17 mouse cellular contexts compared by ENCODE assay signal in genomic region chr1:132287445-132287844, GRCm38 (mm10). TPM values are rescaled to one million over a fixed set of nuclear protein-coding genes. Genes with fewer than 3 reads are reported as not detected.
A peak's percentile ranks its signal among the peaks of the same experiment; 100 is the strongest.
DNase-seq lines count a peak whose midpoint lies in the region; ATAC-seq and TF ChIP-seq lines count a peak whose summit lies in the region.
"Had no signal": no experiment of that assay in that cellular context is flagged by ENCODE, and none has a peak within 500 bp of the region (broad histone marks: within the 10 kb centered on the region; RNA-seq: fewer than 3 reads in every experiment).

No protein-coding gene starts in this region.

- WGBS in forebrain, embryonic 12.5 days = 81% methylated on average over 2 of the region's 2 CpGs
- 69% methylated on average over 2 of the region's 2 CpGs for WGBS in forebrain, embryonic 11.5 days

- peaks cover 18% of the 10 kb centered on the region for H3K27me3 ChIP-seq in forebrain, embryonic 12.5 days
- H3K27me3 ChIP-seq in forebrain, embryonic 11.5 days (ENCODE audit: control insufficient read depth, insufficient read depth, low read length) = no peaks in the 10 kb centered on the region
- H3K27me3 ChIP-seq in E14TG2a.4 (ENCODE audit: insufficient read depth, low read length) = no peaks in the 10 kb centered on the region
- H3K27me3 ChIP-seq: neural tube, embryonic 13.5 days had no signal

- no peak for DNase-seq in forebrain, embryonic 11.5 days (ENCODE audit: low spot score)
- peak; percentile 35 for DNase-seq in heart, postnatal 4 days
- DNase-seq in heart, adult 18-20 months = no peak
- peak; percentile 82 for DNase-seq in adrenal gland, postnatal 14 days
- DNase-seq in embryo, embryonic 11 days = no peak
- no peak for DNase-seq in natural killer cell, adult 2 months (ENCODE audit: low spot score in 2 of 2)
- DNase-seq: kidney, postnatal 25 days had no signal

- H3K27ac ChIP-seq in forebrain, embryonic 12.5 days = peak overlapping the region; percentile 13; the same call in 1 of the 2 replicates
- H3K27ac ChIP-seq in forebrain, embryonic 11.5 days (ENCODE audit: low read depth, low read length) = no peak overlapping the region
- H3K27ac ChIP-seq: embryonic facial prominence, embryonic 12.5 days; limb, embryonic 13.5 days; neural tube, embryonic 13.5 days had no signal

- ATAC-seq in forebrain, embryonic 12.5 days (ENCODE audit: low FRiP score) = no peak
- ATAC-seq in forebrain, embryonic 11.5 days (replicated peaks; ENCODE audit: low FRiP score) = no peak

- H3K9ac ChIP-seq in forebrain, embryonic 12.5 days = no peak overlapping the region
- no peak overlapping the region for H3K9ac ChIP-seq in forebrain, embryonic 11.5 days (ENCODE audit: low read length)
- H3K9ac ChIP-seq: embryonic facial prominence, embryonic 12.5 days; limb, embryonic 13.5 days; lung, embryonic 14.5 days; neural tube, embryonic 13.5 days had no signal

- peaks cover 70% of the 10 kb centered on the region for H3K4me1 ChIP-seq in forebrain, embryonic 12.5 days
- peaks cover 29% of the 10 kb centered on the region for H3K4me1 ChIP-seq in forebrain, embryonic 11.5 days (replicated peaks; ENCODE audit: control insufficient read depth, insufficient read depth, low read length)
- peaks cover 99% of the 10 kb centered on the region for H3K4me1 ChIP-seq in E14TG2a.4 (replicated peaks; ENCODE audit: low read depth, low read length)

- H3K4me2 ChIP-seq in forebrain, embryonic 12.5 days = no peak overlapping the region
- no peak overlapping the region for H3K4me2 ChIP-seq in forebrain, embryonic 11.5 days (ENCODE audit: low read depth, low read length, severe bottlenecking)
- H3K4me2 ChIP-seq: embryonic facial prominence, embryonic 12.5 days; limb, embryonic 13.5 days; lung, embryonic 14.5 days; neural tube, embryonic 13.5 days had no signal

- no peak for TF ChIP-seq CTCF in E14TG2a.4 (conservative IDR thresholded peaks at IDR 0.05; ENCODE audit: low read length)

- no peaks in the 10 kb centered on the region for H3K36me3 ChIP-seq in forebrain, embryonic 12.5 days (replicated peaks)
- no peaks in the 10 kb centered on the region for H3K36me3 ChIP-seq in forebrain, embryonic 11.5 days (ENCODE audit: control insufficient read depth, insufficient read depth, low read length)
- no peaks in the 10 kb centered on the region for H3K36me3 ChIP-seq in E14TG2a.4 (ENCODE audit: insufficient read depth, low read length)
- H3K36me3 ChIP-seq: embryonic facial prominence, embryonic 12.5 days; limb, embryonic 13.5 days; neural tube, embryonic 13.5 days had no signal

- H3K9me3 ChIP-seq in forebrain, embryonic 12.5 days = no peaks in the 10 kb centered on the region
- no peaks in the 10 kb centered on the region for H3K9me3 ChIP-seq in forebrain, embryonic 11.5 days (ENCODE audit: control insufficient read depth, low read length)
- H3K9me3 ChIP-seq in E14TG2a.4 (ENCODE audit: low read length) = no peaks in the 10 kb centered on the region
- H3K9me3 ChIP-seq: embryonic facial prominence, embryonic 12.5 days; limb, embryonic 13.5 days; neural tube, embryonic 13.5 days had no signal

- H3K4me3 ChIP-seq in forebrain, embryonic 12.5 days (replicated peaks) = no peak overlapping the region
- no peak overlapping the region for H3K4me3 ChIP-seq in forebrain, embryonic 11.5 days (ENCODE audit: low read depth, low read length)
- peak overlapping the region; percentile 39 for H3K4me3 ChIP-seq in E14TG2a.4 (replicated peaks; ENCODE audit: low read length)
- H3K4me3 ChIP-seq: embryonic facial prominence, embryonic 12.5 days; limb, embryonic 13.5 days; neural tube, embryonic 13.5 days had no signal

RNA-seq across cellular contexts. Expression of gene Klhdc8a, which starts 11.0 kb away (rescaled TPM):
- polyA plus RNA-seq in forebrain, embryonic 12.5 days (2016; fragmentation: Nextera tagmentation; extraction: Ambion mirVana) = 1.7 TPM in 2 replicates
- 0.99 and 1.1 TPM in 2 replicates for polyA plus RNA-seq in forebrain, embryonic 11.5 days (2014; fragmentation: Nextera tagmentation; extraction: Ambion mirVana)
- 1 to 10 TPM; 4.1 to 5.8 TPM for total RNA-seq in heart, postnatal 4 days (2021)
- total RNA-seq in heart, adult 18-20 months (2021) = 10 to 100 TPM; 16.7 to 25.6 TPM
- total RNA-seq in adrenal gland, postnatal 14 days (2021) = 64.1 and 71.4 TPM in 2 replicates
- total RNA-seq: megakaryocyte, adult 5-6 weeks had no signal

RNA-seq across cellular contexts. Expression of gene Nuak2, which starts 28.5 kb away (rescaled TPM):
- polyA plus RNA-seq in forebrain, embryonic 12.5 days (2016; fragmentation: Nextera tagmentation; extraction: Ambion mirVana) = 49.9 and 54.0 TPM in 2 replicates
- polyA plus RNA-seq in forebrain, embryonic 11.5 days (2014; fragmentation: Nextera tagmentation; extraction: Ambion mirVana) = 57.7 and 63.4 TPM in 2 replicates
- total RNA-seq in heart, postnatal 4 days (2021) = 1 to 10 TPM; 5.3 to 5.8 TPM
- 1 to 10 TPM; 4.2 to 4.4 TPM for total RNA-seq in heart, adult 18-20 months (2021)
- total RNA-seq in adrenal gland, postnatal 14 days (2021) = 3.7 and 5.6 TPM in 2 replicates

RNA-seq across cellular contexts. Expression of gene Gm10188, which starts 57.9 kb away (rescaled TPM):
- 0.38 and 0.59 TPM in 2 replicates for polyA plus RNA-seq in forebrain, embryonic 12.5 days (2016; fragmentation: Nextera tagmentation; extraction: Ambion mirVana)
- polyA plus RNA-seq in forebrain, embryonic 11.5 days (2014; fragmentation: Nextera tagmentation; extraction: Ambion mirVana) = not detected in 2 replicates
- total RNA-seq in heart, postnatal 4 days (2021) = not detected
- total RNA-seq in heart, adult 18-20 months (2021) = not detected
- total RNA-seq in adrenal gland, postnatal 14 days (2021) = not detected in 2 replicates
- total RNA-seq: layer of hippocampus, postnatal 25 days; megakaryocyte, adult 5-6 weeks had no signal
- polyA plus RNA-seq: embryonic facial prominence, embryonic 12.5 days; gonadal fat pad, adult 2 months; intestine, embryonic 14.5 days; limb, embryonic 13.5 days; lung, embryonic 14.5 days; neural tube, embryonic 13.5 days had no signal

Comparison
In these comparisons a context has a peak if more than half of its experiments do, and no peak if none do; other contexts are left out.
1. DNase-seq: peak in heart, postnatal 4 days (single experiment) and adrenal gland, postnatal 14 days (single experiment); none in forebrain, embryonic 11.5 days (single experiment), heart, adult 18-20 months (0 of 2), embryo, embryonic 11 days (single experiment) and natural killer cell, adult 2 months (0 of 2).